ENCODE assay signal across 8 mouse cellular contexts in the genomic region with DNA sequence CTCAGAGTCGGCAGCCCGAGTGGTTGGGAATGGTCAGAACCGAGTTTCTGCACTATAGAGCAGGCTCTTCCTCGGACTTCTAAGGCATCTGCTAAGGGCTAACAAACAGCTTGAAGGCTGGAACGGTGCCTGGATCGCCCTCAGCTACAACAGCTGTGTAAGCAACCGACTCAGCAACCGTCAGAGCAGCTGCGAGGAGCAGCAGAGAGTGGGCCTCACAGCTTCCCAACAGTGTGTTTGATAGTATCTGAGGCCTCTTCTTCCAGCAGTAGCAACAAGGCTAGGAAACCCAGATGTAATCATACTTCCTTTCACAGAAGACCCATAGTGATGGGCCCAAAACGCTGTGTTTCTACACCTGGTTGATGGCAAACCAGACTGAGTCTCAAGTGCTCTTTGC. TPM values are rescaled to one million over a fixed set of nuclear protein-coding genes. Genes with fewer than 3 reads are reported as not detected.
DNase-seq lines count a peak whose midpoint lies in the region; ATAC-seq and TF ChIP-seq lines count a peak whose summit lies in the region.

No protein-coding gene starts in this region.

- H3K27ac ChIP-seq in limb, embryonic 13.5 days: no peak overlapping the region
- H3K27ac ChIP-seq in limb, embryonic 10.5 days: no peak overlapping the region
- peak overlapping the region; percentile 51; the same call in 1 of the 2 replicates for H3K27ac ChIP-seq in heart, postnatal 0 days (ENCODE audit: low read depth)

- H3K36me3 ChIP-seq in limb, embryonic 13.5 days: no peaks in the 10 kb centered on the region
- no peaks in the 10 kb centered on the region for H3K36me3 ChIP-seq in limb, embryonic 10.5 days
- no peaks in the 10 kb centered on the region for H3K36me3 ChIP-seq in heart, postnatal 0 days (replicated peaks; ENCODE audit: control insufficient read depth, insufficient read depth, low read length)

- 39% methylated on average over 10 of the region's 10 CpGs for WGBS in limb, embryonic 13.5 days
- 58% methylated on average over 10 of the region's 10 CpGs for WGBS in limb, embryonic 10.5 days
- WGBS in heart, postnatal 0 days: 32% methylated on average over 10 of the region's 10 CpGs

- H3K4me2 ChIP-seq in limb, embryonic 13.5 days (replicated peaks): no peak overlapping the region
- H3K4me2 ChIP-seq in heart, postnatal 0 days (ENCODE audit: low read depth, low read length): no peak overlapping the region

- TF ChIP-seq EP300 in heart, postnatal 0 days (IDR thresholded peaks at IDR 0.05; ENCODE audit: low read depth): no peak

- TF ChIP-seq CTCF in heart, postnatal 0 days (IDR thresholded peaks at IDR 0.05; ENCODE audit: low read depth): no peak

- peaks cover 6% of the 10 kb centered on the region; the same call in 1 of the 2 replicates for H3K4me1 ChIP-seq in limb, embryonic 13.5 days
- no peaks in the 10 kb centered on the region for H3K4me1 ChIP-seq in limb, embryonic 10.5 days
- no peaks in the 10 kb centered on the region for H3K4me1 ChIP-seq in heart, postnatal 0 days (ENCODE audit: control insufficient read depth, insufficient read depth)

- no peak for DNase-seq in limb, embryonic 10.5 days (ENCODE audit: low spot score)
- peak; percentile 52 for DNase-seq in embryo, embryonic 10.5 days (ENCODE audit: low spot score)
- peak; percentile 42 for DNase-seq in heart, postnatal 0 days (ENCODE audit: low spot score)
- DNase-seq in layer of hippocampus, adult 18-20 months (ENCODE audit: low spot score in 2 of 2): peak; percentile 32 to 50
- DNase-seq in lung, postnatal 14 days: peak; percentile 81
- DNase-seq in testis, postnatal 10 days (ENCODE audit: low spot score): peak; percentile 82

- no peak overlapping the region for H3K9ac ChIP-seq in limb, embryonic 13.5 days
- H3K9ac ChIP-seq in heart, postnatal 0 days (replicated peaks; ENCODE audit: low read depth, low read length): no peak overlapping the region

- peaks cover 2% of the 10 kb centered on the region; the same call in 1 of the 2 replicates for H3K9me3 ChIP-seq in limb, embryonic 13.5 days
- H3K9me3 ChIP-seq in limb, embryonic 10.5 days (replicated peaks): no peaks in the 10 kb centered on the region
- H3K9me3 ChIP-seq in heart, postnatal 0 days (replicated peaks; ENCODE audit: control insufficient read depth, low read length): no peaks in the 10 kb centered on the region

- no peak overlapping the region for H3K4me3 ChIP-seq in limb, embryonic 13.5 days
- H3K4me3 ChIP-seq in limb, embryonic 10.5 days: no peak overlapping the region
- no peak overlapping the region for H3K4me3 ChIP-seq in heart, postnatal 0 days (ENCODE audit: low read depth, low read length)

- peak; percentile 83 for ATAC-seq in limb, embryonic 13.5 days (ENCODE audit: low FRiP score, low read depth)
- ATAC-seq in heart, postnatal 0 days (ENCODE audit: insufficient read depth, low read depth): peak; percentile 69
- ATAC-seq in megakaryocyte, adult 5-6 weeks (ENCODE audit: poor library complexity, severe bottlenecking): no peak

- H3K27me3 ChIP-seq in limb, embryonic 13.5 days: 0 out of 2 replicates have a peak, but pooled peaks cover 10% of the 10 kb centered on the region
- no peaks in the 10 kb centered on the region for H3K27me3 ChIP-seq in limb, embryonic 10.5 days (ENCODE audit: low read depth, poor library complexity, severe bottlenecking)
- H3K27me3 ChIP-seq in heart, postnatal 0 days (ENCODE audit: control insufficient read depth, insufficient read depth, low read length): no peaks in the 10 kb centered on the region

RNA-seq across cellular contexts. Expression of gene Ano6, which starts 33.5 kb away (rescaled TPM):
- polyA plus RNA-seq in limb, embryonic 13.5 days (2015; fragmentation: Nextera tagmentation; extraction: Ambion mirVana): 49.9 and 54.2 TPM in 2 replicates
- polyA plus RNA-seq in limb, embryonic 10.5 days (2016; fragmentation: Nextera tagmentation; extraction: Ambion mirVana): 33.5 and 44.6 TPM in 2 replicates
- total RNA-seq in heart, postnatal 0 days (2014; rRNA removed; ENCODE audit: low replicate concordance): 26.5 and 37.0 TPM in 2 replicates
- 13.5 and 14.2 TPM in 2 replicates for polyA plus RNA-seq in heart, postnatal 0 days (2015; fragmentation: Nextera tagmentation; extraction: Ambion mirVana)
- 10 to 100 TPM; 20.6 to 27.4 TPM for total RNA-seq in layer of hippocampus, adult 18-20 months (2021)
- 32.6 and 39.0 TPM in 2 replicates for total RNA-seq in megakaryocyte, adult 5-6 weeks (2015)
- 46.7 and 47.2 TPM in 2 replicates for total RNA-seq in megakaryocyte, adult 5-6 weeks (2017)
